Mouse (Mus musculus) G1E (cell line): ENCODE results near the gene Cep152. TPM values are rescaled to one million over a fixed set of nuclear protein-coding genes. Genes with fewer than 3 reads are reported as not detected.
A peak's percentile ranks its signal among the peaks of the same experiment; 100 is the strongest.

Experiments
- ATAC-seq: 2 replicates; pipeline ENCODE4 v1.8.0; 2016; ENCODE audit warnings: mild to moderate bottlenecking; ENCODE audit not compliant: insufficient number of reproducible peaks, poor library complexity, low FRiP score, severe bottlenecking; ENCODE audit errors: extremely low read depth
- DNase-seq: peaks from one replicate; pipeline ENCODE4 v3.0.0; 2012; ENCODE audit warnings: low spot score
- H3K27me3 ChIP-seq: 2 replicates; pipeline ENCODE4 v1.6.1; 2012; ENCODE audit warnings: mild to moderate bottlenecking, low read length, inconsistent platforms; ENCODE audit not compliant: insufficient read depth
- H3K36me3 ChIP-seq: replicated peaks from 2 replicates; pipeline ENCODE3; 2012; ENCODE audit warnings: mild to moderate bottlenecking, inconsistent platforms
- H3K4me1 ChIP-seq: 2 replicates; pipeline ENCODE4 v1.6.1; 2012; ENCODE audit warnings: low read depth, low read length, inconsistent platforms, mixed read lengths; ENCODE audit not compliant: insufficient read depth
- H3K4me3 ChIP-seq: 2 replicates; pipeline ENCODE4 v1.5.1; 2012; ENCODE audit warnings: low read depth, mild to moderate bottlenecking, inconsistent platforms, low read length, moderate library complexity, mixed read lengths
- H3K9me3 ChIP-seq: replicated peaks from 2 replicates; pipeline ENCODE4 v1.6.1; 2012; ENCODE audit warnings: inconsistent platforms
- CTCF ChIP-seq: IDR thresholded peaks from 2 replicates; pipeline ENCODE4 v1.5.1; 2012; ENCODE audit warnings: low read depth, low read length, inconsistent platforms, mixed read lengths
- GATA1 ChIP-seq: IDR thresholded peaks from 2 replicates; pipeline ENCODE4 v1.6.1; 2012; ENCODE audit warnings: borderline replicate concordance, low read length, inconsistent platforms, mixed read lengths
- GATA2 ChIP-seq: IDR thresholded peaks from 2 replicates; pipeline ENCODE4 v1.6.1; 2012; ENCODE audit warnings: low read depth, low read length, inconsistent platforms, borderline replicate concordance
- POLR2AphosphoS5 ChIP-seq: IDR thresholded peaks from 2 replicates; pipeline ENCODE4 v1.6.1; 2012; ENCODE audit warnings: low read depth, low read length, inconsistent platforms; ENCODE audit not compliant: insufficient replicate concordance
- TAL1 ChIP-seq: conservative IDR thresholded peaks from 2 replicates; pipeline ENCODE4 v1.6.1; 2012; ENCODE audit warnings: low read depth, low read length, inconsistent platforms, mixed read lengths
- polyA plus RNA-seq: library from polyadenylated mRNA; stranded (reverse); fragments of >175 nt; gene quantifications from 2 replicates; pipeline ENCODE4 v1.2.3, GENCODE M21; 2012
- total RNA-seq, 2 experiments: library from RNA; stranded (forward) in 1 of 2; stranded (reverse) in 1 of 2; fragments of 200-1000 nt in 1 of 2; fragments of >200 nt in 1 of 2; fragmentation: Nextera tagmentation in 1 of 2; gene quantifications; 2 replicates each; pipeline ENCODE4 v1.2.3; 2014 to 2017

Gene Cep152
- total and polyA plus RNA-seq, 3 experiments, result 2.3 to 17.6 (median 8.0) TPM

- Histone ChIP-seq H3K4me1 (peaks cover 6% of the 10 kb centered on the region), H3K36me3 (no peaks in the 10 kb centered on the region), H3K27me3 (peaks cover 32% of the 10 kb centered on the region), H3K9me3 (no peaks in the 10 kb centered on the region), H3K4me3 (no peak overlapping the region)
- TF ChIP-seq CTCF (no peak), GATA1 (no peak), POLR2AphosphoS5 (no peak), TAL1 (no peak), GATA2 (no peak)
- DNase-seq (no peak), ATAC-seq (no peak)
Measured at GRCm38 (mm10) chr2:125530665-125531064, 94.2 kb downstream of the Cep152 start.

- no peak for ATAC-seq
Measured at GRCm38 (mm10) chr2:125526566-125526965, 98.3 kb downstream of the Cep152 start.

DNA sequence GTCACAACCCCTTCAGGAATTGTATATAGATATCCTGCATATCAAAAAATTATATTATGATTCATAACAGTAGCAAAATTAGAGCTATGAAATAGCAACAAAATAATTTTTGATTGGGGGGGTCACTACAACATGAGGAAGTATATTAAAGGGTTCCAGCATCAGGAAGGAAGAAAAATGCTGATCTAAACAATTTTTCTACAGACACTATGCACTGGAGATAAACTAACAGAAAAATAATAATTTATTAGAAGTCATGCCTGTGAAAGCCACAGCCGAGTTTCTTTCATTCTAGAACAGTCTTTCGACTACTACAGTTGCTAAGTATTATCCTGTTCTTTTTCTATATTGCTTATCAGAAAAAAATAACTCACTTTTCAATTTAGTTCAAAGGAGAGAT is 99.4 kb downstream of the Cep152 start:
- H3K4me3 ChIP-seq, result no peak overlapping the region

More at GRCm38 (mm10) chr2:125526566-125526965, 98.3 kb downstream of the Cep152 start:
- peaks cover 19% of the 10 kb centered on the region for H3K27me3 ChIP-seq
- no peaks in the 10 kb centered on the region for H3K9me3 ChIP-seq
- H3K4me3 ChIP-seq, result no peak overlapping the region
- peaks cover 6% of the 10 kb centered on the region for H3K4me1 ChIP-seq
- no peak for DNase-seq
- TF ChIP-seq TAL1 (no peak), GATA2 (no peak), CTCF (no peak), POLR2AphosphoS5 (no peak), GATA1 (no peak)
- no peaks in the 10 kb centered on the region for H3K36me3 ChIP-seq

DNA sequence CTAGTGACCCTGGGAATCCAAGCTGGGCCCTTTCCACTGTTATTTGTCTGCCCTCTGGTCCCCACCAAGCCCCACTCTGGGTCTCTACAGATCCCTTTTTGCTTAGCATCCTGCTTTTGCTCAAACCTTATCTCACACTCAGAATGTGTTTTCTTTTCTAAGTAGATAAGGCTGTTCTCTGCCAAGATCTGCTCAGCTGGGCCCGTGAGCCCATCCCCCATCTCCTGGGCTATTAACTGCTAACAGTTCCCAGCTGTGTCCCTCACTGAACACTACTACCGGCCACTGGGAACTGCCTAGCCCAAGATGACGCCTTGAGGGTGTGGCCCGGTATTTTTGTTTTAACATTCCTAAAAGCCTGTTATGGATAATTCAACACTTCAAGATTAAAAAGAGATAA is 108.3 kb downstream of the Cep152 start:
- TF ChIP-seq CTCF, result no peak
- peak; percentile 63 for TF ChIP-seq TAL1
- peaks cover 4% of the 10 kb centered on the region; the same call in 1 of the 2 replicates for H3K27me3 ChIP-seq
- ATAC-seq (peak; percentile 84), DNase-seq (peak; percentile 62)
- peaks cover 40% of the 10 kb centered on the region for H3K4me1 ChIP-seq
- H3K9me3 ChIP-seq, result 0 out of 2 replicates have a peak, but pooled peaks cover 2% of the 10 kb centered on the region
- no peak overlapping the region; the same call in 1 of the 2 replicates for H3K4me3 ChIP-seq
- no peaks in the 10 kb centered on the region for H3K36me3 ChIP-seq

More for the DNA sequence above, 99.4 kb downstream of the Cep152 start:
- Histone ChIP-seq H3K36me3 (no peaks in the 10 kb centered on the region), H3K4me1 (peaks cover 6% of the 10 kb centered on the region), H3K27me3 (peaks cover 17% of the 10 kb centered on the region; the same call in 1 of the 2 replicates), H3K9me3 (0 out of 2 replicates have a peak, but pooled peaks cover 2% of the 10 kb centered on the region)
- TF ChIP-seq GATA1, result no peak
- no peak for TF ChIP-seq POLR2AphosphoS5
- ATAC-seq, result no peak
- DNase-seq, result no peak

DNA sequence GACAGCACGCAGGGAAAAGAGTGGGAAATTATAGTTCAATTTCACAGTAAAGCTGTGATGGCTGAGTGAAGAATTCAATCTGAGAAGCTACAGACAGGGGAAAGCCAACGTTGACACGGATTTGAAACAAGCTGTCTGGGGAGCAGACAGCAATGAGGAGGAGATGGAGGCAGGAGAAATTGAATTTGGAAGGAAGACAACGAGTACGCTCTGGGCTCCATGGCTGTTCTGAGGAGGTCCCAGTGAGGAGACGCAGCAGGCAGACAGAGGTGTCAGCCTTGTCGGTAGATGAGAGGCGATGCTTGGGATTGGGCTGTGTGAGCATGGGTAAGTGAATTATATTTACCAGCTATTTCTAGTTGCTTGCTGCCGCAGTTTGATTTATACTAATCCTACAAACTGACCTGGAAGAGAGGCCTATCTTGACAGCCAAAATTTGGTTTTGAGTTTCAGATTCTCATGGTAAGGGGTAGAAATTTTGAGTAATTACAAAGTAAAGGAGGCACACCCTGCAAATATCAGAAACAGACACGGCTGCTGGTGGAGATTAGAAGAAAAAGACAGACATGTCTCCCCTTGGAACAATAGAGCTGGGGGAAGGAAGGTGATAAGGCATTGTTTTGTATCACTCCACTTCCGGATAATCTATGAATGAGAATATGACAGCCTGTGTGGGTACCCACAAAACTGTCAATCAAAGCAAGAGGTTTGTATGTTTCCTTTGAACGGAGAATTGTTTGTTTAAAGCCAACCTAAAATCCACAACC is 109.4 kb downstream of the Cep152 start:
- DNase-seq, result peak; percentile 63
- peaks cover 10% of the 10 kb centered on the region for H3K27me3 ChIP-seq
- H3K36me3 ChIP-seq, result no peaks in the 10 kb centered on the region
- TF ChIP-seq CTCF, result no peak
- peak; percentile 74 for TF ChIP-seq TAL1
- TF ChIP-seq GATA2, result no peak
- peak; percentile 76 for ATAC-seq
- peaks cover 42% of the 10 kb centered on the region for H3K4me1 ChIP-seq
- peak overlapping the region; percentile 51; the same call in 1 of the 2 replicates for H3K4me3 ChIP-seq
- no peaks in the 10 kb centered on the region for H3K9me3 ChIP-seq

GRCm38 (mm10) chr2:125514391-125514790 is 110.5 kb downstream of the Cep152 start:
- no peak for DNase-seq
- ATAC-seq, result no peak
- Histone ChIP-seq H3K9me3 (no peaks in the 10 kb centered on the region), H3K27me3 (peaks cover 20% of the 10 kb centered on the region), H3K4me1 (peaks cover 42% of the 10 kb centered on the region), H3K4me3 (no peak overlapping the region), H3K36me3 (no peaks in the 10 kb centered on the region)
- TF ChIP-seq POLR2AphosphoS5, result no peak
- TF ChIP-seq TAL1, result no peak
- TF ChIP-seq GATA1, result no peak
- TF ChIP-seq GATA2, result no peak
- TF ChIP-seq CTCF, result no peak

Other genes starting within 250 kb of the Cep152 start
- not detected in 2 replicates for gene Gm9913, start 120.0 kb downstream of the Cep152 start, total RNA-seq (2014; fragmentation: Nextera tagmentation)
- not detected in 2 replicates for gene Gm9913, start 120.0 kb downstream of the Cep152 start, total RNA-seq (2017)
- gene Gm9913, start 120.0 kb downstream of the Cep152 start, polyA plus RNA-seq, result not detected in 2 replicates
- gene Fbn1, start 117.1 kb downstream of the Cep152 start, total RNA-seq (2014; fragmentation: Nextera tagmentation), result 0.24 TPM in 1 of 2 replicates, not detected in the other
- gene Fbn1, start 117.1 kb downstream of the Cep152 start, total RNA-seq (2017), result 0.05 and 0.06 TPM in 2 replicates
- not detected in 2 replicates for gene Fbn1, start 117.1 kb downstream of the Cep152 start, polyA plus RNA-seq
- gene Eid1, start 48.0 kb upstream of the Cep152 start, total RNA-seq (2014; fragmentation: Nextera tagmentation), result not detected in 2 replicates
- 0.11 TPM in 1 of 2 replicates, not detected in the other for gene Eid1, start 48.0 kb upstream of the Cep152 start, total RNA-seq (2017)
- gene Eid1, start 48.0 kb upstream of the Cep152 start, polyA plus RNA-seq, result not detected in 2 replicates
- 0.83 and 1.9 TPM in 2 replicates for gene Shc4, start 99.0 kb upstream of the Cep152 start, total RNA-seq (2014; fragmentation: Nextera tagmentation)
- gene Shc4, start 99.0 kb upstream of the Cep152 start, total RNA-seq (2017), result 0.81 and 1.0 TPM in 2 replicates
- 0.14 and 0.26 TPM in 2 replicates for gene Shc4, start 99.0 kb upstream of the Cep152 start, polyA plus RNA-seq
- 25.3 and 28.2 TPM in 2 replicates for gene Secisbp2l, start 157.8 kb upstream of the Cep152 start, total RNA-seq (2014; fragmentation: Nextera tagmentation)
- 22.8 and 24.6 TPM in 2 replicates for gene Secisbp2l, start 157.8 kb upstream of the Cep152 start, total RNA-seq (2017)
- gene Secisbp2l, start 157.8 kb upstream of the Cep152 start, polyA plus RNA-seq, result 3.8 and 4.8 TPM in 2 replicates
- 21.3 and 27.3 TPM in 2 replicates for gene Galk2, start 234.0 kb upstream of the Cep152 start, total RNA-seq (2014; fragmentation: Nextera tagmentation)
- 65.0 and 75.0 TPM in 2 replicates for gene Galk2, start 234.0 kb upstream of the Cep152 start, total RNA-seq (2017)
- gene Galk2, start 234.0 kb upstream of the Cep152 start, polyA plus RNA-seq, result 1.6 and 3.1 TPM in 2 replicates
- 163 and 170 TPM in 2 replicates for gene Cops2, start 234.0 kb upstream of the Cep152 start, total RNA-seq (2014; fragmentation: Nextera tagmentation)
- gene Cops2, start 234.0 kb upstream of the Cep152 start, total RNA-seq (2017), result 162 and 277 TPM in 2 replicates
- gene Cops2, start 234.0 kb upstream of the Cep152 start, polyA plus RNA-seq, result 4.4 and 6.2 TPM in 2 replicates